Mouse (Mus musculus) erythroblast, embryonic 14.5 days (primary cell): Measurements from ENCODE around the gene Arhgap5. TPM values are rescaled to one million over a fixed set of nuclear protein-coding genes. Genes with fewer than 3 reads are reported as not detected.
A peak's percentile ranks its signal among the peaks of the same experiment; 100 is the strongest.

ENCODE experiments used
- H3K27me3 ChIP-seq: 2 replicates; pipeline ENCODE4 v1.6.1; 2012; ENCODE audit warnings: inconsistent platforms; ENCODE audit not compliant: control insufficient read depth
- H3K36me3 ChIP-seq: 2 replicates; pipeline ENCODE4 v1.6.1; 2012; ENCODE audit warnings: mild to moderate bottlenecking, inconsistent platforms; ENCODE audit not compliant: control insufficient read depth
- H3K4me1 ChIP-seq: 2 replicates; pipeline ENCODE4 v1.6.1; 2012; ENCODE audit warnings: inconsistent platforms; ENCODE audit not compliant: control insufficient read depth
- H3K4me3 ChIP-seq: replicated peaks from 2 replicates; pipeline ENCODE3; 2012; ENCODE audit warnings: moderate library complexity, mild to moderate bottlenecking, inconsistent platforms
- H3K9me3 ChIP-seq: 2 replicates; pipeline ENCODE4 v1.6.1; 2012; ENCODE audit warnings: low read length, inconsistent platforms, mixed read lengths; ENCODE audit not compliant: control insufficient read depth
- GATA1 ChIP-seq: IDR thresholded peaks from 2 replicates; pipeline ENCODE4 v1.6.1; 2012; ENCODE audit warnings: low read length, inconsistent platforms, mixed read lengths
- TAL1 ChIP-seq: IDR thresholded peaks from 3 replicates; pipeline ENCODE4 v1.6.1; 2012; ENCODE audit warnings: low read length, inconsistent platforms, mixed read lengths
- polyA plus RNA-seq: library from polyadenylated mRNA; stranded (reverse); fragments of >175 nt; gene quantifications from 2 replicates; pipeline ENCODE4 v1.2.3, GENCODE M21; 2012

Arhgap5 gene
- polyA plus RNA-seq, 1 experiment = 0.01 TPM

DNA sequence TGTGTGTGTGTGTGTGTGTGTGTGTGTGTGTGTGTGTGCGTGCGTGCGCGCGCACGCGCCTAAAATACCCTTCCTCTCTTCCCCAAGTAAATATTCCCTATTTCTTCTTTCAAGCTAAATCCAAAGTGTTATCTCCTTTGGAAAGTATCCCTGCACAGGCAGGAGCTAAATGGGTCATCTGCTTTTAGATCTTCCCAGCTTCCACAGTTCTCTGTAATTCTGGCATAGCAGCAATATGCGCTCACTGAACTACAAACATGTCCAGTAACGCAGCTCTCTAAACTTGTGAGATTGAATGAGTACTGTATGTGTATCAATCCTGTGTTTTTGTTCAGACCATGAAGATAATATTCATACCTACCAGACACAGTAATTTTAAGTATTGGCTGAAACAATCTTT lies 20.6 kb upstream of the Arhgap5 start:
- H3K27me3 ChIP-seq = no peaks in the 10 kb centered on the region
- no peak for TF ChIP-seq GATA1
- no peak for TF ChIP-seq TAL1
- H3K4me3 ChIP-seq = no peak overlapping the region
- H3K9me3 ChIP-seq = no peaks in the 10 kb centered on the region
- H3K4me1 ChIP-seq = no peaks in the 10 kb centered on the region
- no peaks in the 10 kb centered on the region for H3K36me3 ChIP-seq

DNA sequence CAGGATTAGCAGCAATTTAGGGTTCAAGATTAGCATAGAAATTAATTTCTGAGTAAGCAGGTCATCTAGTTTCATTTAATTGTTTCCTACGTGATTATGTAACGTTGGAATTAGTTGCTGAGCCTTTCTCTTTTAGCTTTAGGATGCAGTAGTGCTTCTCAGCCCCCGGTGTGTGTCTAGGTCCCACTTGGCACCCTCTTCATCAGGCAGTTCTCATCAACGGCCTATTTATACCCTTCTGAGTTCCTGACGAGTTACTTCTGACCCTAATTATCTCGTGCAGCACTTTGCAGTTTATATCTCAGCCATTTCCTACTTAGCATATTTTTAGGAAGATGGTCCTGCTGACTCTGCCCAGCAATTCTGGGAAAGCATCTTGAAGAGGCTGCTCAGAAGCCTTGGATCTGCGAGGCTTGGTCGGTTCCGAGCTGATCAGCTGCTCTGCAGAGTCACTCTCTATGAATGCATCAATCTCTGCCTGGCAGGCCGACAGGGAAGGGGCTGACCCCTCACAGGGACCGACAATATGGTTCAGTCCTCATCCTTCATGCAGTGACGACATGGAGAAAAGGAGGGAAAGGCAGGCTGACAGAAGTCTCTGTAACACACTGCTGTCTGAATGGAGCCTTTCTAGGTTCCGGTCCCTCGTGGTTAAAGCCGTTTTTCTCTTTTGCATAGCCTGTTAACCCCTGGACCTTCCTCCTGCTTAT lies 15.4 kb upstream of the Arhgap5 start:
- H3K9me3 ChIP-seq = no peaks in the 10 kb centered on the region
- H3K36me3 ChIP-seq = no peaks in the 10 kb centered on the region
- no peak overlapping the region for H3K4me3 ChIP-seq
- no peaks in the 10 kb centered on the region for H3K4me1 ChIP-seq
- TF ChIP-seq TAL1 (no peak), GATA1 (no peak)
- no peaks in the 10 kb centered on the region for H3K27me3 ChIP-seq

DNA sequence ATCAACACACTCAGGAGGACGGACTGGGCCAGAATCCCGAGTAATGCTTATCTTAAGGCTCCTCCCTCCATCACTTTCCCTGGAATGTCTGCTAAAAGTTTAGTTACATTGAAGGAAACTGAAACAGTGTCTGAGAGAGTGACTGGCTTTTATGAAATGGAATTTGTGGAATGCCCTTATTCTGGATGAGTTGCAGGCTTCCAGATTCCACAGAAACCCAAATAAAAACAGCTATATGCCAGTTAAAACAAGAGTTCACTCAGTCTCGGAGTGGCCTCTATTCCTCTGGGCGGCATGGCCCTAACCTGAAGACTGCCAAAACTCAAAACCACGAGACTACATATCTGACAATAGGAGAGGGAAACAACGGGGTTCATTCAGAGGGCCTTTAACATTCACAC lies 10.5 kb upstream of the Arhgap5 start:
- H3K36me3 ChIP-seq = no peaks in the 10 kb centered on the region
- no peak for TF ChIP-seq GATA1
- no peak for TF ChIP-seq TAL1
- H3K27me3 ChIP-seq = no peaks in the 10 kb centered on the region
- H3K4me1 ChIP-seq = no peaks in the 10 kb centered on the region
- H3K9me3 ChIP-seq = no peaks in the 10 kb centered on the region
- H3K4me3 ChIP-seq = no peak overlapping the region

DNA sequence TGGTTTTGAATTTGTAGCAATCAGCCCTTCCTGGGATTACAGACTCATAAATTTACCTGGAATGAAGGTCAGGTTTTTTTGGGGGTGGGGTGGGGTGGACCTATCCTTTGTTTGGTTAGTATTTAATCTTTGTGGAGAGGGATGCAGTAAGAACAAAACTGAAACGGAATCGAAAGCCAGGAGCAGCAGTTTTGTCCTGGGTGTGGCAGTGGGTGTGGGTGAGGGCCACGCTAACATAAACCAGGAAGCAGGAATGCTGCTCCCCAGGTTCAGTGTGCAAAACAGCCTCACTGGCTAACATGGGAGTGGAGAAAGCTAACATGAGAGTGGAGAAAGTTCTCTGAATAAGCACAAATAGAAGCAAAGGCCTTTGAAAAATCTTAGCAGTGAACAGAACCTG lies 6.6 kb upstream of the Arhgap5 start:
- no peak for TF ChIP-seq GATA1
- TF ChIP-seq TAL1 = no peak
- Histone ChIP-seq H3K9me3 (no peaks in the 10 kb centered on the region), H3K36me3 (no peaks in the 10 kb centered on the region), H3K27me3 (peaks cover 3% of the 10 kb centered on the region), H3K4me1 (no peaks in the 10 kb centered on the region), H3K4me3 (no peak overlapping the region)

DNA sequence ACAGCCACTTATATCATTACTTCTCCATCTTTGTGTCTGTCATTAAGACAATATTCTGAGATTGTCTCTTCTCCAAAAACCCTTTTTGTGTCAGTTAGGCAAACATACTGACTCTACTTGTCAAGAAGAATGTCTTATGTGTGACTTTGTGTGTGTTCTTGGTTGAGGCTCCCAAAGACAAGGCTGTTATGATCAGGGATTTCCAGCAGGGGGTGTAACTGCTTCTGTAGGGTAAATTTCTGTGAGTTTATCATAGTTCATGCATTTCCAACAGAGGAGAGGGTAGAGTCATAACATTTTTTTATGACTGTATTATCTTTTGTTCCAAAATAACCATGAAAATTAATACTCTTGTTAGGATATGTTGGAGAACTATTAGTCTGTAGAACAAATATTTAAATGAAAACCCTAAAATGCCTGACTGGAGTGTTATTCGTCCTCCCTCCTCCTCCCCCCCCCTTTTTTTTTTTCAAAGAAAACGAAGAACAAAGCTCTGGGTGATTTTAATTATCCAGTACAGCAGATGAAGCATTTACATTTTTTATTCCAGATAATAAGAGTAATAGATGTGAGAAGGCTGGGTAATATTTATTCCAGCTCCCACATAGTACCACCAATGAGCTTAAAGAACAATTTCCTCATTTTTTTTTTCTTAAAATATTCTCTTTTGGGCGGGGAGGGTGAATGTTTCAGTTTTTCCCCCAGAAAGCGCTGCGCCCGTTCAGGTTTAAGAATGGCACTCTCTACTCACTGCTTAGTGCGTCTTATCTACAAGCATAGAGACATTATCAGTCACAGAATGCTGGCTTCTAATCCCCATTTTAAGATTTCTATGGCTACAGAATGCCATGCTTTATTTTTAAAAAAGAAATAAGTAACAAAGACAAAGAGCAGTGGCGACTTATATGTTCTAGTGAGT lies 2.6 kb upstream of the Arhgap5 start:
- H3K4me1 ChIP-seq = peaks cover 13% of the 10 kb centered on the region
- H3K4me3 ChIP-seq = no peak overlapping the region
- TF ChIP-seq GATA1 (no peak), TAL1 (no peak)
- H3K27me3 ChIP-seq = peaks cover 26% of the 10 kb centered on the region
- no peaks in the 10 kb centered on the region for H3K9me3 ChIP-seq
- no peaks in the 10 kb centered on the region for H3K36me3 ChIP-seq

DNA sequence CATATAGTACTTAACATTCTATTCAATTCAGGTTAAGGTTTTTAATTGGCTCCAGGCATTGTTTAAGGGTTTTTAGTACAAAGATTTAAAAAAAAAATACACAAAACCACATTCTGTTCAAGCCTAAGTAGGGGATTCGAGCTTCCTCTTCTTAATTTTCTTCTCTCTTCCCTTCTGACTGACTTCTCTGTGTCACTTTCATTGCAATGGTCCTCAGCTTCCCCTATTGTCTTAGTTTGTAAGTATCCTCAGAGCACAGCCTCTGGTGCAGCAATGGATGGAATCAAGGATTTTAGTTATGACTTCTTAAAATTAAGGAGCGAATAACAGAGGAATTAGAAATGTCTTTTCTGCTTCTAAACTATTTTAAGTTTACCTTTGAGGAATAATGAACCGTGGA lies 1.6 kb upstream of the Arhgap5 start:
- Histone ChIP-seq H3K4me1 (peaks cover 13% of the 10 kb centered on the region), H3K4me3 (no peak overlapping the region), H3K9me3 (no peaks in the 10 kb centered on the region), H3K36me3 (no peaks in the 10 kb centered on the region), H3K27me3 (peaks cover 26% of the 10 kb centered on the region)
- TF ChIP-seq TAL1 (no peak), GATA1 (no peak)

DNA sequence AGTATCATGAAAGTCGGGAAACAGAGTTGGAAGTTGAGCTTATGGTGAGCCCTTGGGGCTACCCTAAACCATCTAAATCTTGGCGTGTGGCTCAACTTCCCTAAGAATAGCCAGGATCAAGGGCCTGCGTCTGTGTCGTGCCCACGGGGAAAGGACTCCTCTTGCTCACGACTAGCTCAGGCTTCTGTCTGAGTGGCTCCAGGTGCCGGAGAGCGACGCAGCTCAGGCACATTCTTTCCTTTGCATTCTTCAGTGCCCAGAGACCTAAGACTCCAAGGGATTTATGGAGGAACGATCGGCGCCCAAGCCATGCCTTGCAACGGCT lies 679 bp upstream of the Arhgap5 start:
- no peaks in the 10 kb centered on the region for H3K36me3 ChIP-seq
- peaks cover 13% of the 10 kb centered on the region for H3K4me1 ChIP-seq
- H3K9me3 ChIP-seq = no peaks in the 10 kb centered on the region
- H3K4me3 ChIP-seq = peak overlapping the region; percentile 82
- H3K27me3 ChIP-seq = peaks cover 26% of the 10 kb centered on the region
- TF ChIP-seq TAL1 (no peak), GATA1 (no peak)

DNA sequence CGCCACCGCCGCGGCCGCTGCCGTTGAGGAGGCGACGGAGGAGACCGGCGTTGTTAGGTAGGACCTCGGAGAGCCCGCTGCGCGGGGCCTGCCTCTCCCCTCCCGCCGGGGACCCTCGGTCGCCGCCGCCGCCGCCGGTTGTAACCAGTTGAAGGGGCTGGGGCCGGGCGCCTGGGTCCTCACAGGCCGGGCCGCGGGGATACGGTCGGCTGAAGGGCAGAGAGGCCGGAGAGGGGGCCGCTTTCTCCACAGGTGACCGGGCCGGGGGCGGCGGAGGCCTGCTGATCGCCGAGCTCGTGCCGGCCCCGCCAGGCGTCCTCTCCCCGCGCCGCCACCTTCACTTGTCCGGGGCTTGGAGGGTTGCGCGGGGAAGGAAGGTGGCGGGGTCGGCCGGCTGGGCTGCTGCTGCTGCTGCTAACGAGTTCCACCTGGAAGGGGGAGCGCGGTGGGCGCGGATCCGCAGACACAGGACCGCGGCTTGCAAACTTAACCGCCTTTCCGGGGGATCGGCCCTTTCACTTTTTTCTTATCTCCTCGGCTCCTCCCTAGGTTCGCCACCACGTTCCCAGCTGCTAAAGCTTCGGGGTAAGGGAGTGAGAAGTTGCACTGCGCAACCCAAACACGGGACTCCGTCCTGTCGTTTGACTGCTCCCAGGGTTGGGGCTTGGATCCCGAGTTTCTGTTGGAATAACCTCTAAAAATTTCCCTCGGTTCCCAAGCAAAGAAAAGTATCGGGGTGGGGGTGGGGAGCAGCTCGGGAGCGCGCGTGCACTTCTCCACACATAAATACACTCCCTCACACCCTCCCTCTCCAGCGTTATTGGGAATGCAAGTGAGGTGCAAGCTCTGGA lies 784 bp downstream of the Arhgap5 start:
- peaks cover 13% of the 10 kb centered on the region for H3K4me1 ChIP-seq
- H3K36me3 ChIP-seq = no peaks in the 10 kb centered on the region
- H3K27me3 ChIP-seq = peaks cover 26% of the 10 kb centered on the region
- no peaks in the 10 kb centered on the region for H3K9me3 ChIP-seq
- peak overlapping the region; percentile 82 for H3K4me3 ChIP-seq
- TF ChIP-seq TAL1 (no peak), GATA1 (no peak)

DNA sequence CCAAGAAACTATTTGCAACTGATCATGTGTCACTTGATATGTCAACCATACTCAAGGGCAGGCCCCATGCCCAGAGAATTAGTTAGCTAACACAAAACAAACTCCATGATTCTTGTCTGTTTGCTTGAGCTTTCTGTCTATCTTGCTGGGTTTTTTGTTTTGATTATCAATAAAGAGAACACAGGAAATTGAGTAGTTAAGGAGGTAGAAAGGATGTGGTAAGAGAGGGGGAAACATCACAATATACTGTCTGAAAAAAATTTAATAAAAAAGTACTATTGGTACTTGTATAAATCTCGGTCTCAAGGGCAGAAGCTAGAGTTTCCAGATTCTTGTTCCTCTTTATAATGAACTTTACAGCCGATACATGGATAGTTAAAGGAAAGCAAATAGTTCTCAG lies 20.9 kb downstream of the Arhgap5 start:
- Histone ChIP-seq H3K4me1 (no peaks in the 10 kb centered on the region), H3K9me3 (no peaks in the 10 kb centered on the region), H3K4me3 (no peak overlapping the region), H3K27me3 (no peaks in the 10 kb centered on the region), H3K36me3 (no peaks in the 10 kb centered on the region)
- no peak for TF ChIP-seq GATA1
- no peak for TF ChIP-seq TAL1
